Mouse (Mus musculus) kidney, postnatal 36 days (tissue): ENCODE data around the gene Ppme1.
A peak's percentile ranks its signal among the peaks of the same experiment; 100 is the strongest.

ENCODE experiments used
- DNase-seq, 2 experiments: peaks; one replicate each; pipeline ENCODE4 v3.0.0; 2021 to 2022; ENCODE audit warnings: mixed read lengths in 2 of 2

Gene Ppme1

DNA sequence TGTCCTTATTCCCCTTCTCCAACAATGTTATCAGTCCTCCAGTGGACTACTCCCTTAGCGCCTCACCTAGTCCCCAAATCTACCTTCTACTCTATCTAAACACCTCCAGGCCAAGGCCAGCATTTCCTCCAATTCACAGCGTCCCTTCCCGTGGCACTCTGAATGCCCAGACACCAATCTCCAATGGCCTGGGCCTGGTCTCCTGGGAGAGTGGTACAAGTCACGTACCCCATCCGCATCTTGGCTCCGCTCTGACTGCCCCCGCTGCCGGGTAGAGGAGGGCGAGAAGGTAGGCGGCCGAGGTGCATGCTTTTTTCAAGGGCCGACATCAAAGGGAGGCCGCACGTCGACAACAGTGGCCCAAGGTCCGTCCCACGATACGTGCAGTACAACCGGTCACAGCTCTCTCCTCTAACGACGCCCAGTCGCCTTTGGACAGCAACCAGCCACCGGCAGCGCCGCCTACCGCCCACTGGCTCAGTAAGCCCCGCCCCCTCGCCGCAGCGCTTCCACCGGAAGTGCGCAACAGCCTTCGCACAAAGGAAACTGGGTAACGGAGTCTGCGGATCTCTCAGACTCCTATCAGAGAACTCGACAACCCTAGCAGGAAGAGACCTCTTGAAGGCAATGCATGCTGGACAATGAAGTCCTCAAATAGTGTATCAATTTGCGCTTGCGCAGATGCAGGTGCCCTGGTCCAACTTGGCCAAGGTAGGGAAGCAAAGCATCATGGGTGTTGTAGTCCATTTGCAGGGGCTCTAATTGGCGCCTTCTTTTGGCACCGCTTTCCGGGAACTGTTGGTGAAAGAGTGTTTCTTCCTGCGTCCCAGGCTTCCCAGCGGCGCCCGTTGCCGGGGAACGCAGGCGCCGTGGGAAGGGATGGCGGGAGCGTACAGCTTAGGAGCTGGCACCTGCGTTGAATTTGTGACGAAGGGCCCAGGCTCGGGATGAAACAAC is at the start of gene Ppme1, which contains the start of gene C2cd3:
Gene Ppme1, minus strand, starts transcription at position 813 of the 957 bp plus-strand sequence.
Gene C2cd3, plus strand, starts transcription at position 739 of the 957 bp plus-strand sequence.
- peak; percentile 99 to 100 for DNase-seq

GRCm38 (mm10) chr7:100408684-100409083 is 36.6 kb upstream of the Ppme1 start:
- DNase-seq: no peak

DNA sequence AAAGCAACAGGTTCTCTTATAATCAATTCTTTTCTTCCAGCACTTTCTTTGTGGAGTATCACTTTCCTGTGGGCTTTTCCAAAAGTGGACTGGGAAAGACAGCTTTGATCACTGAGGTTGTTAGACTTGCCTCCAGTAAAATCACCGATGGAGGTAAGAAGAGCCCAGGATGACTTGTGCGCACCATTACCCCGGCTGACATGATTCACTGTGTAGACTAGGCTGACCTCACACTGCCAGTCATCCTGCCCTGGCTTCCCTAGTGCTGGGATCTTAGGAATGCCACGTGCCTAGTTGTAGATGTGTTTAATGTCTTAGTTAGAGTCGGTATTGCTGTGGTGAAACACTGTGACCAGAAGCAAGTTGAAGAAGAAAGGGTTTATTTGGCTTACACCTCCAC is 35.6 kb upstream of the Ppme1 start:
- DNase-seq: no peak

GRCm38 (mm10) chr7:100402715-100403114 is 30.6 kb upstream of the Ppme1 start:
- no peak for DNase-seq

- peak in 1 of 2 experiments; percentile 22 for DNase-seq
Observed at GRCm38 (mm10) chr7:100400899-100401539, 28.9 kb upstream of the Ppme1 start.

- DNase-seq: peak; percentile 12 to 25
Observed at GRCm38 (mm10) chr7:100399231-100399913, 27.3 kb upstream of the Ppme1 start.

- peak; percentile 2 to 50 for DNase-seq
Observed at GRCm38 (mm10) chr7:100392265-100392664, 20.2 kb upstream of the Ppme1 start.

DNA sequence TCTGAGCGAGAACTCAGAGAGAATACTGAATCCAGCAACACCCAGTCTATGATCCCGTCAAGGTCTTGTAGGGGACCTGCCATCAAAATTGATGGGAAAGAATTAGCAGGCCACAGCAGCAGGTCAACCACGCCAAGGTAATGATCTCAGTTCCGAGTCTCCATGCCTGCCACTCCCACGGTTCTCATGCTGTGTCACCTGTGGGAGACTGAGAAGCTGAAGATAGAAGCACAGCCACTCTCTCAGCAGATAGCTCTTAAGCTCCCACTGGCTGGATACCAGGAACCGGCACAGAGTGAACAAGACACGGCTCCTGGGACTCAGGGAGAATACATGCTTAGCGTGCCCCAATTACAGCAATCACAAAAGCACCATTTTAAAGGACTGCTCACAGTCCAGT is 18.1 kb upstream of the Ppme1 start:
- DNase-seq: no peak

DNA sequence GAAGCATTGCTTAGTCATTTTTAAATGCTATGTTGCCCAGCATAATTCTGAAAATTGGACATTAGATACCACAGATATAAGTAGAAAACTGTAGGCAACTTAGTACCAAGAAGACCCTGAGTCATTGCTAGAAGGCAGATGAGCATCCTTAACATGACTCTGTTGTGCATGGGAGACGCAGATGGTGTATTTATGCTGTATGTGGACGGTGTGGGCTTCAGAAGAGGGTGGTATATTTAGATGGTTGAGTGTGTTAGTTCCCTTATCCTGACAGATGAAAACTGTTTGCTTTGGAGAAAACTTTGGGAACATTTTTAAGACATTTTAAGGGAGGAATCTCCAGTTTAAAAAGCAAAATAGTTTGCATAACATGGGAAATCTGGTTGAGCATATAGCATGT is 16.1 kb upstream of the Ppme1 start:
- no peak for DNase-seq

DNA sequence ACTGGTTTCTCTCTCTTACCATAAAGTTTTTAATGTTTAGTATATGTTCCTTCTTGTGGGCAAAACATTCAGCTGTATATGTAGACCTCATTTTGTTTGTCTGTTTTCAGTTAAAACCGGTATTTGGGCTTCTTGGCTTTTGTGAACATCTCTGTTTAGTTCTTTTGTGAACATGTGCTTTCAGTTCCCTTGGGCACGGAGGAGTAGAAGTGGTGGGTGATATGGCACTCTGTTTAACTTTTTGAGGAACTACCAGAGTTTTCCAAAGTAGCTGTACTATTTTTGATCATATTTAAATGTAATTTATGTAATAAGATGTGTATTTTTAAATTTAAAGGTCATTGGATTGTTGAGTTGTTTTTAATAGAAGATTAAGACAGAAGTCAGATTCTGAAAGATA is 11.1 kb upstream of the Ppme1 start:
- DNase-seq: no peak

DNA sequence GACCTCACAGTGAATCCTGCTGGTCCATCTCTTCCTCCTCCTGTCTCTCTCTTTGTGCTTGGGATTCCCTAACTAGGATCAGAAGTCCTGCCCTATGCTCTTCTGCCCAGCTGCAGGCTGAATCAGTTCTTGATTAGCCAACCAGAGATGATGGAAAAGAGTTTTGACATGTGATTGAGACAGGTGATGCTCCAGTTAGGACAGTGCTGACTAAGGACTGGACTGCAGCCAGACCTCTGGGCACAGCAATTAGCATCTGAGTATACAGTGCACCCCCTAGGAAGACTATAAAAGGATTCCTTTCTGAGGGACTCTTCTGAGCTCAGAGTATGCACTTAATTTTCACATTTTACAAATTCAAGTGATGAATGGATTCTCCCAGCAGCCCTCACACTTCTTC is 9.1 kb upstream of the Ppme1 start:
- DNase-seq: peak; percentile 36 to 46

DNA sequence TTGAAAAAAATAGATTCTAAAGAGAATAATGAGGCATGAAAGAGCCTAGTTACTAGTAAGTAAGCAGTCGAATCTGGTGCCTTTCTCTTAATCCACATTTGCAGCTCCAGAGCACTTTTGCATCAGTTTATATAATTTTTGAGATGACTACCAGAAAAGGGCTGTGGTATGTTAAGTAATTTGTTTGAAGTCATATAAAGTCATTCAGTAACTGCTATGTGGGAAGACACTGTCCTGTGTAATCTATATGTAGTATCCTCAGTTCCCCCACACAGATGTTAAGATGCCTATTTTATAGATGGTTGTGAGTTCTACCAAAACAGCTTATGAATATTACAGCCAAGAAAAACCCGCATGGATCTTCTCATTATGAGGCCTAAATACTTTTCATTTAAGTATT is 6.2 kb upstream of the Ppme1 start:
- DNase-seq: no peak

- no peak for DNase-seq
Observed at GRCm38 (mm10) chr7:100372452-100372980, 409 bp upstream of the Ppme1 start.

DNA sequence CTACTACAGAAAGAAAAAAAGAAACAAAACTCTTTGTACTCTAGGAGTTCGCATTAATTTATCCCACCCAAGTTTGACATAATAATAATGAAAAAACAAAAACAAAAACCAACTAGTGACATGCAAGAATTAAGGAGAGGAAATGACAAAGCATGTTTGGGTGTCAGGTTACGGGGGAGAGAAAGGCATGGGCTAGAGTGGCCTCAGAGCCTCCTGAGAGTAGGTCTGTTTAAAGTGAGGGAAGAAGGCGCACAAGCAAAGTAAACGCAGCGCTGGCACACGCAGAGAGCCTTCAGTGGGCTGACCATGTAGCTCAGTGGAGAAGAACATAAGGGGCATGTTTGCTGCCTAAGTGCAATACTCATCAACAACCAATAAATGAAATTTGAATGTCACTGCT is 7.2 kb downstream of the Ppme1 start:
- DNase-seq: no peak

- no peak for DNase-seq
Observed at GRCm38 (mm10) chr7:100363162-100363561, 8.9 kb downstream of the Ppme1 start.

- no peak for DNase-seq
Observed at GRCm38 (mm10) chr7:100357856-100358255, 14.3 kb downstream of the Ppme1 start.

- DNase-seq: no peak
Observed at GRCm38 (mm10) chr7:100356768-100357167, 15.3 kb downstream of the Ppme1 start.

- no peak for DNase-seq
Observed at GRCm38 (mm10) chr7:100356324-100356723, 15.8 kb downstream of the Ppme1 start.

DNA sequence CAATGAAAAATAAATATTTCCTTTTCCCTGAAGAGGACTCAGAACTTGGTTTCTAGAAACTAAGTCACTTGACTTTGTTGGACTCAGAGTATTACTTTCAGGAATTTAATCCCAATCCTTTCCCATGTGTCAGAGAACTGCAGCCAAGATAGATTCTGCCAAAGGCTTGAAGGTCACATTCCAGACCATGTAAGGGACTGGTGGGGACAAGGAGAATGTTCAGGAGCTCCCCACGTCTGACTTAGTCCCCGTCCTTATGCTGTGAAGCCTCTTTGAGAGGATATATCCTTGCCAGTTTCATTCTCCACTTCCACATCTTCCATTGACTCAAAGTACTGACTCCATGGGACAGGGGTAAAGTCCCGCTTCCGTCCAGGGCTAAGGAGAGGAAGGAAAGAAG is 17.1 kb downstream of the Ppme1 start:
- DNase-seq: peak; percentile 13 to 29

GRCm38 (mm10) chr7:100335921-100336320 is 36.2 kb downstream of the Ppme1 start:
- no peak for DNase-seq

DNA sequence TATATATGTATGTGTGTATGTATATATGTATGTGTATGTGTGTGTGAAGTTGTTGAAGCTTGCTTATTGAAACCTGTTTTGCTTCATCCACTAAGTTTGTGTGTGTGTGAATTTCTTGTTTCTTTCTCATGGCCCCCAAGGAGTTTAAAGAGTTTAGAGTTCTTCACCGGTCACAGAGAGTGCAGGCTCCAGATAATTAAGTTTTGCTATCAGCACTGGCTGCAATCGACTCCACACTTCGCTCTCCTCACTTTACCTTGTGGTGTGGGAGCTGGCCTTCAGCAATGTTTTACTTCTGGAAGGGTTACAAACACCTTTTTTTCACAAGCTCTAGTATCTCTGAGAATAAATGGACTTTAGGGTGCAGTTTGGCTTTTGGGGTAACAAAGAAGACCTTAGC is 40.8 kb downstream of the Ppme1 start:
- DNase-seq: no peak

- no peak for DNase-seq
Observed at GRCm38 (mm10) chr7:100328636-100329035, 43.5 kb downstream of the Ppme1 start.

- DNase-seq: peak in 1 of 2 experiments; percentile 15
Observed at GRCm38 (mm10) chr7:100327514-100327913, 44.6 kb downstream of the Ppme1 start.
